Mouse (Mus musculus) lung, adult 18-20 months (tissue): ENCODE measurements at regions not wholly inside any gene's neighbourhood (a gene's known extent, or its start where the extent isn't known, plus 50 kb on each side); places are given as distances from the start of the nearest gene placed in this dataset.
A peak's percentile ranks its signal among the peaks of the same experiment; 100 is the strongest.

Source experiments
- DNase-seq, 2 experiments: peaks; one replicate each; pipeline ENCODE4 v3.0.0; 2022; ENCODE audit warnings: mixed read lengths in 2 of 2

DNA sequence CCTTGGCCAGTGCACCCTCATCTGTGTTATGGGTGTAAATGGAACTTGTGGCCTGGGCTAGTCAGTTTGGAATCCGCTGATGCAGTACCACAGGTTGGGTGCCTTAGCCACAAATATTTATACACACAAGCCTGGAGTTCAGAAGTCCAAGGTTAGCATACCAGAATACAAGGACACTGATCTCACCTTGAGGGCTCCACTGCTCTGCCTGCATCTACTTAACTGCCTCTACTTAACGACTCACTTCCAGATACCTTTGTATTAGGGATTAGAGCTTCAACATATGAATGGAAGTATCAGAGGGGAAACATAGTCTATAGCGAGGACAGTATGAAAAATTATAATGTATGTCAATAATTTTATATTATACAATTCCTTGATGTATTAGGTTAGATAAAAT, 57.5 kb downstream of the Tmem174 start:
- DNase-seq: no peak

DNA sequence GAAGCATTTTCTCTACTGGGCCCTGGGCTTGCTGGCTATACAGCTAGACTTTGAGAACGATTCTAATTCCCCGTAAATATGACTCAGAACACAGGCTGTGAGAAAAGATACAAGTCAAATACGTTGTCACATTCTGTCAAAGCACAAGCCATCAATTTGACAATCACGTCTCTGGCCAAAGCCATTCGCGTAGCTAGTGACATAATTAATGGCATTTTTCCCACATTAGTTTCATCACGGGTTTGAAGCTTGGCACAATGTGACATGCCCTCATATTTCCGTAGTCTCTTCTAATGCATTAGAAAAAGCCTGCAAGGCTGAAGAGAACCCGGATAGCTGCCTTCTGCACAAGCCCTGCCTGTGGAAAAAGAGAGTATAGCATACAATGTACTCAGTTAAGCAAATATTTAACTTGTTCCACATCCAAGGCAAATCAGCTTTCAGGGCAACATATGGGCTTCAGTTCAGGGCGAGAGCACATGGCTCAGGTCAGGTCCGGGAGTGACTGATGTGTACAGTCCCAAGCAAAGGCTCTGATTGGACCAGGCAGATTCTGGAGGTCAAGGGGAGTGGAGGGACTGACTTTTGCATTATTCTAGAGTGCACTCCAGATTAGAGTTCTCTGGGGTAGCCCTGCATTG, 58.7 kb downstream of the Tmem174 start:
- DNase-seq: peak in 1 of 2 experiments; percentile 16

DNA sequence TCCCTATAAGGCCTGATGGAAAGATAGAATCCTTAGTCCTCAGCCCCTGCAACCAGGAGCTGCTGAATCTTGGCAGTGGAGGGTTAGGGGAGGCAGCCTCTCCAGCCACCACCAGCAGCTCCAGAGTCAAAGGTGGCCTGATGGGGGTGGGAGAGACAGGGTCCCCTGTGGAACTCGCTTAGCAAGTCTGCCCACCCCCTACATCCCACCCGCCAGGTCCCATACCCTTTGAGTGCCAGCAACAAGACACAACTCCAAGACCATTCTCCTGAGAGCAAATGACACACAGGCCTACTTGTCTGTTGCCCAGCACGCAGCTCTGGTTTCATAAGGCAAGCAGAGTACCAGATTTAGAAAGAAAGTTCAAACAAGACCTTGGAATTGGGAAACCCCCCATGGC, 61.1 kb downstream of the Tmem174 start:
- DNase-seq: no peak

DNA sequence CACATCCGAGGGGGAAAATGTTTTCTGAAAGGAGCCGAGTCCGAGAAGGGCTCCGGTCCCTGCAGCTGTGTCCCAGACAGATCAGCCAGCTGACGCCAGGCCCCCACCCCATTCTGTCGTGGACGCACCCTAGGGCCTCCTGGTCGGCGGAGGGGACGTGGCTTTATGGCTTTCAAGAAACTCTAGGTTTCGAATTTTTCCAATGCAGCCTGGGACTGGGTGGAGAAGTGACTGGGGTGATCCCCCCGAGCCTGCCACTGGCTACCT, 63.2 kb downstream of the Tmem174 start:
- no peak for DNase-seq

DNA sequence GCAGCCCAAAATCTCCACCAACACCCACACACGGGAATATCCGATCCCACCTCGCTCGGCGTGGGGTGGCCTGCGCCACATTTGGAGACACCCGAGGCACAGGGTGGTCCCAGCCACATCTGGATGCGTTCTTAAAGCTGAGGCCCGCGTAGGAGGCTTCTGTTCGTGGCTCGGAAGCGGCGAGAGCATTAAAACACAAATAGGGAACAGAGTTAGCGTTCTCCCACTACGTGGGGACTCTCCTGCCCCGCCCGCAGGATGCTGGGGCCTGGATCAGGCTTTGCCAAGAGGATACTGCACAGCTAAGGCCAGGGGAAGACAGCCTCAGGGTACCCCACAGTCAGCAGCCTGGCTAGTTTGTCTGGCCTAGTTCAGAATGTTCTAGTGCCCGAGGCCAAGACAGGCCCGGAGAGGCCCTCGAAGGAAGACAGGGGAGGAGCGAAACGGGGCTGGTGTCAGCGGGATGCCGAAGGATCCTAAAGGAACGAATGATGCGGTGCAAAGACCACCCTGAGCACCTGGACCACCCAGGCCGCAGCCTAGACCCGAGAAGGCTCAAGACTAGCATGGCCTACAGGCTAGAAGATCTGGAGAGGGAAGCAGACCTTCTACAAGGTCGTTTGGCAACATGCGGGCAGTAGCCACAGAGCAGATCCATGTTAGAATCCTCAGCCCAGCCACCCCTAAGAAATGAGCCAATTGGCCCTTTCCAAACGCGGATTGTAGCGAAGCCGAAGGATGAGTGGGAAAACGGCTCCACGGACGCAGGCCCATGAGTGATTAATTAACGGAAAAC, 63.8 kb downstream of the Tmem174 start:
- no peak for DNase-seq

DNA sequence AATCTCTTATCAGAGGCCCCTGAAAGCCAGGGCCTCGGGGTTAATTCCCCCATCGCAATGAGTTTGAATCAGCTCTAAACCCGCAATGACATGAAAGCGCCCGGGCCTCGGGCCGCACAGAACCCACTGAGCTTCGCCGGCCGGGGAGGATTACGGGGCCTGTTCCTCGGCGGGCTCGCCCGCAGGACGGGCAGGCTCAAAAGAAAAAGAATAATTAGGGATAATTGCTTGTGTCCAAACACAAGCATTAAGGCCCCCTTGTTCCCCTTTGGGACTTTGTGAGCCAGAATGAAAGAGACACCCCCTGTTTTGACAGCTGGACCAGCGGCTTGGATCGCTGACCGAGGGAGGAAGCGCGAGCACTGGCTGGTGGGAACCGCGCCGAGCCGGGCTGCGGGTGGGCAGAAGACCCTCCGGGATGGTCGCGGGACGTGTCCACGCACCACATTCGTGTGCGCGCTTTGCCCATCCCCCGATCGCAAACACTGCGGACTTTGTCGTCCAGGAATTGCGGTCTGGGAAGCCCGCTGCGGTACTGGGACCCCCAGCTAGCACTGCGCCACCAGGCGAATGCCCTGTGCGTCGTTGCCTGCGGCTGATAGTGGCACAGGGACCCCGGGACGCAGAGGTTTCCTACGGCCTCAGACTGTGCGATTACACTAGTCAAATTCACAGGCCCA, 64.5 kb downstream of the Tmem174 start:
- DNase-seq: no peak

DNA sequence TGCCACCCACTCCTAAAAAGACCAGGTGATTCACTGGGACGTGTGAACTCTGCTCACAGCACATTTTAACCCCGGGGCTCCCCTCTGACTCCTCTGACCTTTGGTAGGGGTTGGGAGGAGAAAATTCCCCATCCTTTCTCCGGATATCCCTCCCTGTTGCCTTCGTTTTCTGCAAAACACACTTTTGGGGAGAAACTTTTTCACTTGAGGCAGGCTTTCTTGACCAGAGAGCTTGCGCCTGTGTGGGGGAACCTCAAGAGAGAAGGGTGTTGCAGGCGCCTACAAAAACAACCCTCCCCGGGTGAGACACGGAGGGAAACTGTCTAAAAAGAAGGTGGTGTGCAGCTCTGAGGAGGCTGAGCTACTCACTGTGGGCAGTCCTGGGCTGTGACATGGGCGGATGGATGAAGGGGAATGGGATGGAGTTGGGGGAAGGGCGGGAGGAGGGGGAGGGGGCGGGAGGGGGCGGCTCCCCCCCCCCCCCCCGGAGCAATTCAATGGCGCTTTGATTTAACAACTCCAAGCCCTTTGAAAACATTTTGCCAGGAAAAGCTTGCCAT, 65.1 kb downstream of the Tmem174 start:
- DNase-seq: no peak

DNA sequence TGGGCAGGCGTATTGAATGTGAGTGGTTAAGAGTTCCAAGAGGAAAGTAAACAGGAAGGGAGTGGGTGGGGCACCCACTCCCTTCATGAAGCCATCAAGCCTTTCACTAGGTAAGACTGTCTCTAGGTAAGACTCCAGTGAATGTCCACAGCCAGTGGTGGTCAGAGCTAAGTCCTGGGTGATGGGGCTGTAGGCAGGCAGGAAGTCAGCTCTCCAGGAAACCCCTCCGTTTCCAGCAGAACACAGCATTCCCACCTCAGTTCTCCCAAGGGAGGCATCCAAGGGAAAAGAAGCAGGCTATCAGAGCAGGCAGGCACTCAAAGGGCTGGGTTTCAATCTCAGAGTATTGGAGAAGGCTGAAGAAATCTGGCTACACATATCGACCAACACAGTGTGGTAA, 66.2 kb downstream of the Tmem174 start:
- DNase-seq: no peak

DNA sequence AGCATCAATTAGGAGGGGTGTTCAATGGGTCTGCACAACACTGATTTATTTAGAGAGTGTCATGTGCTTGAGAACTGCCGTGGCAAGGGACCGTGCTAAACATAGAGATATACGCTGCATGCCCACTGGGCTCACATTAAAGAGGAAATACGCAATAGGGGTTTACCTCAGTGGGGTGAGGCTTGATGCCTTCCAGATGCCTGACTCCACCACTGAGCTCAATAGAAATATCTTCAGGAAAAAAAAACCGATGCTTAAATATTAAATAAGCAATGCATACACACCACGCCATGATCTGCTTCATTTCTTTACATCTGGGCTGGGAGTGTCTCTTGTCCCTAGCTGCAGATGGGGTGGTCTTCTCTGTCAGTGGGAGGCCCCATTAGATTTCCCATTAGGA, 63.9 kb upstream of the Gm10320 start:
- DNase-seq: no peak

DNA sequence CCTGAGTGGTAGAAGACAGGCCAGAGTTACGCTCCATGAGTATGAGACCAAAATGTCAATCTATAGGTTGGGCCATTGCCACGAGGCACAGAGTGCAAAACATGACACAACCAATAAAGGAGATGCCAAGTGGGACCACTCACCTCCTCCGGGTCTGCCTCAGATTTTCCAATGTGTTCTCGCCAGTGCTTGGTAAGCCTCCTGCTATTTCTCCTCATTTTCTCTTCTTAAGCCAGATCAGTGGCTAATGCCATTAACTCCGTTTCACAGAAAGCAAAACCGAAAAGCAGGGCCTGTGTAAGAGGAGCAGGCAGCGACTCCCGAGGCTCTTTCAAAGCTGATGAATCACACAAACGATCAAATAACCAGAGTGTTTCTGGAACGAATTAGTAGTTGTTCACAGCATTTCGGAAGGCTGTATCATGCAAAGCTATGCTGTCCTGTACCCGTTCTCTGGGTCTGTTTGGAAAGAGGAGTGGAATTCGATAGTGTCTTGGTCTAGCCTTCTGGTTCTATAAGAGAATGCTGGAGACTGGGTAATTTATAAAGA, 59.7 kb upstream of the Gm10320 start:
- no peak for DNase-seq

DNA sequence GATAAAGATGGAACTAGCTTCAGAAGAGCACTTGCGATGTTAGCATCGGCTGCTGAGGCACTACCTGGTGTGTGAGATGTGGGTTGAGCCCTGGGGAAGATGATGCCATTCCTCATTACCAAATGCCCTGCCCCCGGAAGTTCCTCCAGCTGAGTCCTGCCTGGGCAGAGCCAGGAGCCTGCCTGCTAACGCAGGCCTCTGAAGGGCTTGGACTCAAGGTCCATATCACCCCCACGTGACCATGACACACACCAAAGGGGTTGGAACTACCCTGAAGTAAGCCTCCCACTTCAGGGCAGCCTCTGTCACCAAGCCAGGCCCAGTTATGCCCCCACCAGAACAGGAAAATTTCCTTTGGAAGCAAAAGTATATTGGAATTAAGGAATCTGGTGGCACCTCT, 55.4 kb upstream of the Gm10320 start:
- DNase-seq: no peak

DNA sequence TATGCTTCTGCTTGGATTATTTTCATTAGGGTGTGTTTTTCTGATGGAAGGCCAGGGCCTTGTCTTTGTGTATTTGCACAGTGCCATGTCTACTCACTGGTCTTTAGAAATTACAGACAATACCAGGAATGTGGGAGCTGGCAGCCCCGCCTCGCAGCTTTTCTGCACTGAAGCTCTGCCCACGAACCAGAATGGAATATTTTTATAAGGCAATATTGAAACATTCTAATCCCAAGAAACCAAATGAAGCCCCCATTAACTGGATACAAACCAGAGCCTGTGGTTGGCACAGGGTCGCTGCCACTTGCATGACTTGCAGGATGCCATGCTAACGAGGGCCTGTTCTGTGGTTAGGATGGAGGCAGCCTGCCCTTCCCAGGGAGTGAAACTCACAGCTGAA, 54.3 kb upstream of the Gm10320 start:
- DNase-seq: no peak

DNA sequence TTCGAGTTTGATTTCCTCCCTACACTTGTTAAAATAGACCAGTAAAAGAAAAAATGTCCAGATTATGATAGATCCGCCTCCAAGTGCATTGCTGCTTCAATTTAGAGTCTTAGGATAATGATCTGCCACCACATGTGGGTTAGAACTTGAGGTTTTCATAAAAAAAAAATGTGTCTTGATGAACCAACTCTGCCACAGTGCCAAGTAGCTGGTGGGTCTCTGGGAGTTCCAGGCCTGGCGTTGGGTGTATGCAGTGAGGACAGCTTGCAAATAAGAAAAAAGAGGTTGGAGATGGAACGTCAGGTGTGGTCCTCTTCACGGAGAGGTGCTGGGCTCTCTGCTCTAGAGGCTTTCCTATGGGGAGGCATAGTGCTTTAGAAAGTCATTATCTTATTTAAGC, 53.6 kb upstream of the Gm10320 start:
- no peak for DNase-seq

DNA sequence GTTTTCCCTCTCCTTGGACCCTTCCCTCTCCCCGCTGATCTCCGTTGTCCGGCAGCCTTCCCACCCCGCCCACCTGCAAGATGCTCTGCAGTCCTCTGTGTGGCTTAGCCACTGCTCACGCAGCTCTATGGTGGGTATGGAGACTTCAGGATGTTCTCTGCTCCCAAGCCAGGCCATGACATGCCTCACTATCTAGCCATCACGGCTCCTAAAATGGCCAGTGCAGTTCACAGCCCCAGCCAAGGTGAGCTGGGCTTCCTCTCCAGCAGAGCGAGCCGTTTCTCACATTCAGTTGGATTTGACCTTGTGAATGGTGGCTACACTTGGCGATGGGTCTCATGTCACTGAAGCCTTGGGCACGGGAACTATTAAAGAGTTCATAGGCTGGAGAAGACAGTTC, 52.2 kb upstream of the Gm10320 start:
- DNase-seq: no peak
